Mouse (Mus musculus) limb, embryonic 15.5 days (tissue): ENCODE data around the gene Grk3. TPM values are rescaled to one million over a fixed set of nuclear protein-coding genes. Genes with fewer than 3 reads are reported as not detected.

ENCODE experiments used
- ATAC-seq: fragments of 200-750 bp; cut with Nextera tagmentation; 2 replicates; pipeline ENCODE4 v1.8.0; 2017; ENCODE audit warnings: low read depth, moderate TSS enrichment; ENCODE audit not compliant: insufficient number of reproducible peaks, low FRiP score, low TSS enrichment
- H3K27ac ChIP-seq: fragments of 300-500 bp; sonication (generic); 2 replicates; pipeline ENCODE4 v1.5.1; 2015; ENCODE audit warnings: moderate library complexity, mild to moderate bottlenecking, inconsistent platforms
- H3K27me3 ChIP-seq: fragments of 300-500 bp; sonication (generic); 2 replicates; pipeline ENCODE4 v1.6.1; 2015; ENCODE audit warnings: inconsistent platforms
- H3K36me3 ChIP-seq: fragments of 300-500 bp; sonication (generic); 2 replicates; pipeline ENCODE4 v1.6.1; 2015; ENCODE audit warnings: inconsistent platforms
- H3K4me1 ChIP-seq: fragments of 300-500 bp; sonication (generic); 2 replicates; pipeline ENCODE4 v1.6.1; 2015; ENCODE audit warnings: inconsistent platforms
- H3K4me2 ChIP-seq: fragments of 300-500 bp; sonication (generic); 2 replicates; pipeline ENCODE4 v1.6.1; 2015; ENCODE audit warnings: mild to moderate bottlenecking, inconsistent platforms
- H3K4me3 ChIP-seq: fragments of 300-500 bp; sonication (generic); 2 replicates; pipeline ENCODE4 v1.5.1; 2015; ENCODE audit warnings: mild to moderate bottlenecking, inconsistent platforms
- H3K9ac ChIP-seq: fragments of 300-500 bp; sonication (generic); 2 replicates; pipeline ENCODE4 v1.6.1; 2015; ENCODE audit warnings: inconsistent platforms
- H3K9me3 ChIP-seq: fragments of 300-500 bp; sonication (generic); 2 replicates; pipeline ENCODE4 v1.6.1; 2016; ENCODE audit warnings: inconsistent platforms
- WGBS: fragments of 180-500 bp; shearing (Covaris S2); methylation state at CpG from one replicate; pipeline ENCODE4 v1.1.7; 2015; 5-methylcytosine and 5-hydroxymethylcytosine counted together
- polyA plus RNA-seq: library from polyadenylated mRNA; unstranded; fragments of >200 nt; fragmentation: Nextera tagmentation; extraction: Ambion mirVana; gene quantifications from 2 replicates; pipeline ENCODE4 v1.2.1, GENCODE M21; 2015

The Grk3 gene
- polyA plus RNA-seq, 1 experiment from 2014 or later = 7.8 TPM

GRCm38 (mm10) chr5:112962166-112962565 is 53.4 kb downstream of the Grk3 start:
- H3K9me3 ChIP-seq = no peaks in the 10 kb centered on the region
- ATAC-seq = no peak
- no peak overlapping the region for H3K27ac ChIP-seq
- no peak overlapping the region for H3K4me3 ChIP-seq
- H3K9ac ChIP-seq = no peak overlapping the region
- no peaks in the 10 kb centered on the region for H3K27me3 ChIP-seq
- H3K4me2 ChIP-seq = no peak overlapping the region
- peaks cover 20% of the 10 kb centered on the region for H3K4me1 ChIP-seq
- H3K36me3 ChIP-seq = no peaks in the 10 kb centered on the region
- WGBS = 79% methylated on average over 6 of the region's 6 CpGs

DNA sequence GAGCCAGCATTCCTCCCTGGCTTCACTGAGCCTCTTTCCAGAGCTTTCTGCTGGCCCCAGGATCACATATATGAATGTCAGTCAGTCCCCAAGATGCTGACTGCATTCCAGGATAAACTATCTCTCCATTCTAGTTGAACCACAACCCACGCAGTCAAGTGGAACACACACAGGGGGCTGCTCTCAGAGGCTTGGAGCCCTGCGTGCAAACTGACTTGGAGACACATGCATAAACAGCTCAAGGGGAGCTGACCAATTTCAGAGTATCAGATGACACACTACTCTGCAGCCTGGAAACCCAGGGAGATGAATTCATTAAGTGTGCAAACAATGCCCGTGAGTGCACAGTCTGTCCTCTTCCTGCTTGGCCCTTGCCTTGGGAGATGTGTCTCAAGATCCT is 54.7 kb downstream of the Grk3 start:
- Histone ChIP-seq H3K4me2 (no peak overlapping the region), H3K4me1 (peaks cover 27% of the 10 kb centered on the region), H3K27me3 (no peaks in the 10 kb centered on the region), H3K36me3 (no peaks in the 10 kb centered on the region), H3K9me3 (no peaks in the 10 kb centered on the region), H3K27ac (no peak overlapping the region), H3K4me3 (no peak overlapping the region), H3K9ac (no peak overlapping the region)
- 19% methylated on average over 3 of the region's 3 CpGs for WGBS
- no peak for ATAC-seq

GRCm38 (mm10) chr5:112958293-112958692 is 57.3 kb downstream of the Grk3 start:
- WGBS = 57% methylated on average over 5 of the region's 5 CpGs
- no peak overlapping the region for H3K27ac ChIP-seq
- H3K9ac ChIP-seq = no peak overlapping the region
- ATAC-seq = no peak
- no peak overlapping the region for H3K4me2 ChIP-seq
- 0 out of 2 replicates have a peak, but pooled peaks cover 2% of the 10 kb centered on the region for H3K36me3 ChIP-seq
- H3K4me1 ChIP-seq = peaks cover 27% of the 10 kb centered on the region
- H3K27me3 ChIP-seq = no peaks in the 10 kb centered on the region
- no peak overlapping the region for H3K4me3 ChIP-seq
- H3K9me3 ChIP-seq = no peaks in the 10 kb centered on the region

- peaks cover 24% of the 10 kb centered on the region for H3K4me1 ChIP-seq
- no peak overlapping the region for H3K27ac ChIP-seq
- no peaks in the 10 kb centered on the region for H3K27me3 ChIP-seq
- no peak overlapping the region for H3K9ac ChIP-seq
- no peaks in the 10 kb centered on the region for H3K9me3 ChIP-seq
- WGBS = 65% methylated on average over 12 of the region's 12 CpGs
- ATAC-seq = no peak
- H3K4me2 ChIP-seq = no peak overlapping the region
- H3K4me3 ChIP-seq = no peak overlapping the region
- 0 out of 2 replicates have a peak, but pooled peaks cover 2% of the 10 kb centered on the region for H3K36me3 ChIP-seq
These were observed 58.8 kb downstream of the Grk3 start for GRCm38 (mm10) chr5:112956841-112957240.

DNA sequence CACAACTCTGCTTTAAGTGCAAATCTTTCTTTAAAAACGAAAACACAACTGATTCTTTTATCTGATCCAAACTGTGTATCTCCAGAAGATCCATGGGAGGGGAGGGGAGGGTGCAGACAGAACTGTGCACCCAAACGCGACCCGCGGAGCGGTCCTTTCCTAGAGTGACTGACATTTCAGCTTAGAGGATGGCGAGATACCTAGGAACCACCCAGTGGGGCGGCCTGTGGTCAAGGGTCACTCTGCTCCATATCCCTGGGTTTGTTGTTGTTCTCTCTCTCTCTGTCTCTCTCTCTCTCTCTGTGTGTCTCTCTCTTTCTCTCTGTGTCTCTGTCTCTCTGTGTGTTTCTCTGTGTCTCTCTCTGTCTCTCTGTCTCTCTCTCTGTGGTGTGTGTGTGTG is 59.2 kb downstream of the Grk3 start:
- Histone ChIP-seq H3K4me1 (peaks cover 24% of the 10 kb centered on the region), H3K9me3 (no peaks in the 10 kb centered on the region), H3K4me2 (no peak overlapping the region), H3K4me3 (no peak overlapping the region), H3K27ac (no peak overlapping the region), H3K27me3 (no peaks in the 10 kb centered on the region), H3K36me3 (0 out of 2 replicates have a peak, but pooled peaks cover 2% of the 10 kb centered on the region), H3K9ac (no peak overlapping the region)
- no peak for ATAC-seq
- 94% methylated on average over 8 of the region's 8 CpGs for WGBS

DNA sequence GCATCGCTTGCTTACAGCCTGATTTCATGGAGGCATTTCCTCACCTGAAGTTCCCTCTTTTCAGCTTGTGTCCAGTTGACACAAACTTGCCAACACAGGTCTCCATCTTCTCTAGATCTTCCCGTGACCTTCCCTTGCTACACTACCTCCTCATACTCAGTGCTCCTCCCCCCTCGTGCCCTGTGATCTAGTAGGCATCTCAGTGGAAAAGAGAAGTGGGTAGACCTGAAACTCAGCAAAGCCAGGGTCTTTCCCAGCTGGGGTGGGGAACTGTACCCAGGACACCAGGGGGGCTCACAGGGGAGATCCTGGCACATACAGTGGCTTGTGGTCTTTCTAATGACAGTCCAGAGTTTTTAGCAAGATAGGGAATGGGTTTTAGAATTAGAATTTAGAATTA is 64.7 kb downstream of the Grk3 start:
- no peaks in the 10 kb centered on the region for H3K9me3 ChIP-seq
- H3K4me2 ChIP-seq = no peak overlapping the region
- no peak overlapping the region for H3K4me3 ChIP-seq
- 83% methylated on average over 3 of the region's 3 CpGs for WGBS
- no peak for ATAC-seq
- H3K36me3 ChIP-seq = 0 out of 2 replicates have a peak, but pooled peaks cover 2% of the 10 kb centered on the region
- H3K27ac ChIP-seq = no peak overlapping the region
- H3K9ac ChIP-seq = no peak overlapping the region
- H3K27me3 ChIP-seq = no peaks in the 10 kb centered on the region
- no peaks in the 10 kb centered on the region for H3K4me1 ChIP-seq

DNA sequence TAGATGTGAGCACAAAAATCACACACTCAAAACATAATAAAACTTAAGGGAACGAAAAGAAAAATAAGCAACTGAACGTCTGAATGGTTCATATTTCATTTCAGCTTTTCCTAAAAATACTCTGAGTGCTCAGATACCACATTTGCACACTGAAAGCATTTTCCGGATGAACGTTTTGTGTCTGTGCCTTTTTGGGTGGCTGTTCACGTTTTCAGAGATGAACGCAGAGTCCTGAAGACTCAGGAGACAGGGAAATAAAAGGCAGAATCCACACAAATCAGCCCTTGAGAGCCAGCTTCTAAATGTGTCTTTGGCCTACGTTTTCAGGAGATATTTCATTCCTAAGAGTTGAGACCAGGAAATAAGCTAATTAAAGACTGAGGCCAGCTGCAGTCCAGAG is 69.7 kb downstream of the Grk3 start:
- no peaks in the 10 kb centered on the region for H3K9me3 ChIP-seq
- no peak overlapping the region for H3K27ac ChIP-seq
- WGBS = 54% methylated on average over 7 of the region's 7 CpGs
- no peaks in the 10 kb centered on the region for H3K27me3 ChIP-seq
- H3K4me1 ChIP-seq = 0 out of 2 replicates have a peak, but pooled peaks cover 2% of the 10 kb centered on the region
- H3K4me2 ChIP-seq = no peak overlapping the region
- no peak overlapping the region for H3K4me3 ChIP-seq
- no peak overlapping the region for H3K9ac ChIP-seq
- 0 out of 2 replicates have a peak, but pooled peaks cover 3% of the 10 kb centered on the region for H3K36me3 ChIP-seq
- ATAC-seq = no peak

- peaks cover 12% of the 10 kb centered on the region; the same call in 1 of the 2 replicates for H3K36me3 ChIP-seq
- 52% methylated on average over 7 of the region's 7 CpGs for WGBS
- H3K4me1 ChIP-seq = 0 out of 2 replicates have a peak, but pooled peaks cover 2% of the 10 kb centered on the region
- no peak overlapping the region for H3K9ac ChIP-seq
- H3K4me2 ChIP-seq = no peak overlapping the region
- H3K4me3 ChIP-seq = no peak overlapping the region
- H3K27ac ChIP-seq = no peak overlapping the region
- no peaks in the 10 kb centered on the region for H3K27me3 ChIP-seq
- ATAC-seq = no peak
- no peaks in the 10 kb centered on the region for H3K9me3 ChIP-seq
These were observed 73.3 kb downstream of the Grk3 start for GRCm38 (mm10) chr5:112942244-112942643.

DNA sequence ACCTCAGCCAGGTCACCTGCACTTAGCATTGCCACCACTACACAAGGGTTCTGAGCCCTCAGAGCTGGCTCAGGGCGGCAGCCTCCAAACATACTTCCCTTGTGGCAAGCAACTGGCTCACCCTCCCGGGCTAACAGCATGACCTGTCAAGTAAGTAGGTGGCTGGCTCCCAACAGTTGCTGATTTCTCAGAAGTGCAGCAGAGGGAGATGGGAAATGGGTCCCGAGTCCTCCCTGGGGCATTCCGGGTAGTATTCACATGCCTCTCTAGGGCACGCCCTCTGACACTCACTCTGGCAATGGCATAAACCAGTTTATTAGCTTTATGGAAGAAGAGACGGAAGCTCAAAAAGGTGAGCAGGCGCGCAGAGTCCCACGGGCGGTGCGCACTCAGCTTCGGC is 74.6 kb downstream of the Grk3 start:
- Histone ChIP-seq H3K4me2 (no peak overlapping the region), H3K36me3 (peaks cover 12% of the 10 kb centered on the region; the same call in 1 of the 2 replicates), H3K9ac (no peak overlapping the region), H3K9me3 (no peaks in the 10 kb centered on the region), H3K4me1 (0 out of 2 replicates have a peak, but pooled peaks cover 2% of the 10 kb centered on the region), H3K27me3 (no peaks in the 10 kb centered on the region), H3K4me3 (no peak overlapping the region), H3K27ac (no peak overlapping the region)
- no peak for ATAC-seq
- 87% methylated on average over 12 of the region's 12 CpGs for WGBS

DNA sequence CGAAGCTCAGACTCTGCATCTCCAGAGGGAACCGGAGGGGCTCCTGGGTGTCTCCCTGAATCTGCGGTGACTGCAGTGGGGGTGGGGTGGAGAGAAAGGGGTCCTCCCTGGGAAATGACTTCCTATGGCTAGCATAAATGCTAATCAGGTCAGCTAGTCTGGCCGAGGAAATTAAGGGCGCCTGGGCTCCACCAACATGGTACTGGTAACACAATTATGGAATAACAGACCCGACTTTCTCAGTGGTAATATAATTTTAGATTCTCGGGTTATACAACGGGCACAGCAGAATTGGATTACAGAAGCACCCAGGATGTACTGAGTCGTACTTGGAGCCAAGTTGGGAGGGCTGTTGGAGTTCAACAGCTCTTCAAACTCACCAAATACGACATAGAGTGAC is 79.0 kb downstream of the Grk3 start:
- no peak for ATAC-seq
- no peak overlapping the region for H3K9ac ChIP-seq
- 71% methylated on average over 10 of the region's 10 CpGs for WGBS
- H3K4me1 ChIP-seq = peaks cover 11% of the 10 kb centered on the region
- H3K27me3 ChIP-seq = no peaks in the 10 kb centered on the region
- H3K36me3 ChIP-seq = peaks cover 19% of the 10 kb centered on the region; the same call in 1 of the 2 replicates
- no peak overlapping the region for H3K27ac ChIP-seq
- H3K4me2 ChIP-seq = no peak overlapping the region
- H3K9me3 ChIP-seq = no peaks in the 10 kb centered on the region
- no peak overlapping the region for H3K4me3 ChIP-seq

DNA sequence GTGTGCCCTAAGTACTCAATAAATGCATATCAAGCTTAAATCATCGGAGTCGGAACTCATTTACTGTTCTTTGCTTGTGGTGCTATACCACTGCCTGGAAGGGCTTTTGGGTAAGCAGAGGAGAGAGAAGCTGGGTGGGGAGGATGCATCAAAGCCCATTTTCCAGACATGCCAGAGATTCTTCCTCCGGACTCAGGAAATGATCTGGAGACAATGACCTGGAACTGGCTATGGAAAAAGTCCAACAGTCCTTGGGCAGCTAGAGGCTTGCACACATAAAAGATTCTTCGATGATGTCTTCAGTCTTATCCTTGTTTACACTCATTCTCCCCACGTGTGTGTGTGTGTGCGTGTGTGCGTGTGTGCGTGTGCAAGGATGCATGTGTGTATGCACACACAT is 80.2 kb downstream of the Grk3 start:
- H3K4me2 ChIP-seq = no peak overlapping the region
- H3K4me1 ChIP-seq = peaks cover 11% of the 10 kb centered on the region
- no peak overlapping the region for H3K27ac ChIP-seq
- H3K27me3 ChIP-seq = no peaks in the 10 kb centered on the region
- no peaks in the 10 kb centered on the region for H3K9me3 ChIP-seq
- WGBS = 80% methylated on average over 8 of the region's 8 CpGs
- peaks cover 19% of the 10 kb centered on the region; the same call in 1 of the 2 replicates for H3K36me3 ChIP-seq
- no peak overlapping the region for H3K9ac ChIP-seq
- H3K4me3 ChIP-seq = no peak overlapping the region
- no peak for ATAC-seq

DNA sequence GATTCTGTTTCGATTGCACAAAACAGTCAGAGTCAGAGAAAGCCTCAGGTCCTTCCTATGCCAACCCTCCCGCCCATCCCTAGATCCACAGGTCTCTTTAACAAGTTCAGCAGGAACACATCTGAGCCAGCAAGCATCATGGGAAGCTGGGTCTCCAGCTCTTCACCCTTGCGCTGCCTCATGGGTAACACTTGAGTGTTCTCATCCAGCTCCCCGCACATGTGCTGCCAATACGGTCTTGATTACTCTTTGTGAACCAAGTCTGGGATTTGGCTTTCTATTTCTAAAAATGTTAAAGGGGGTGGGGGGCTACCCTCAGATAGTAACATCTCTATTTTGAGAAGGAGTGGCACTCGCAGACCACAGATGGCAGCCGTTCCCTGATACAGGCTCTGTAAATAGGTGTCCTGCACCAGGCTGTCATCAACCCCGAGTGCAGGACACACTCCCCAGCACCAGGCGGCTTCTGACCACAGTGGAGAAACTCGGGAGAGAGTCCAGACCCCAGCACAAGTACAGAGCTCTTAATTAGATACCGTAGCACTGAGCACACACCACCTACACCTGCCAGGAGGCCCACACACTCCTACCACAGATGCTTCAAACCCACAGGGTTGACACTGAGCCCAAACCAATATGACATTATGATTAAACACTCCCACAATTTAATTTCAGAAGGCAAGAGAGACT is 82.6 kb downstream of the Grk3 start:
- Histone ChIP-seq H3K27ac (no peak overlapping the region), H3K4me2 (no peak overlapping the region), H3K4me1 (peaks cover 16% of the 10 kb centered on the region), H3K9ac (no peak overlapping the region), H3K9me3 (no peaks in the 10 kb centered on the region), H3K4me3 (no peak overlapping the region), H3K36me3 (0 out of 2 replicates have a peak, but pooled peaks cover 13% of the 10 kb centered on the region), H3K27me3 (no peaks in the 10 kb centered on the region)
- no peak for ATAC-seq
- WGBS = 57% methylated on average over 11 of the region's 11 CpGs
